Mouse (Mus musculus) inflammation-experienced regulatory T-cells, adult 6 months (primary cell): ENCODE data around the gene Fank1. TPM values are rescaled to one million over a fixed set of nuclear protein-coding genes. Genes with fewer than 3 reads are reported as not detected.

Source experiments
- ATAC-seq: one replicate; pipeline ENCODE4 v1.8.0; 2017
- polyA plus RNA-seq, 3 experiments: library from polyadenylated mRNA; unstranded; fragments of 100-300 nt; shearing (Covaris generic); gene quantifications; one replicate each; pipeline ENCODE4 v1.2.1; 2017

Gene Fank1
- polyA plus RNA-seq, 3 experiments from 2014 or later: not detected

GRCm38 (mm10) chr7:133908966-133909365 lies 132.3 kb downstream of the Fank1 start:
- no peak for ATAC-seq

- ATAC-seq: no peak
Observed at GRCm38 (mm10) chr7:133909833-133910375, 133.2 kb downstream of the Fank1 start.

GRCm38 (mm10) chr7:133911881-133912280 lies 135.2 kb downstream of the Fank1 start:
- ATAC-seq: no peak

GRCm38 (mm10) chr7:133916230-133916629 lies 139.6 kb downstream of the Fank1 start:
- ATAC-seq: no peak

- ATAC-seq: no peak
Observed at GRCm38 (mm10) chr7:133919306-133919705, 142.6 kb downstream of the Fank1 start.

GRCm38 (mm10) chr7:133919918-133920317 lies 143.3 kb downstream of the Fank1 start:
- ATAC-seq: no peak

GRCm38 (mm10) chr7:133920724-133921123 lies 144.1 kb downstream of the Fank1 start:
- ATAC-seq: no peak

- no peak for ATAC-seq
Observed at GRCm38 (mm10) chr7:133921291-133921690, 144.6 kb downstream of the Fank1 start.

GRCm38 (mm10) chr7:133923994-133924393 lies 147.3 kb downstream of the Fank1 start:
- no peak for ATAC-seq

- no peak for ATAC-seq
Observed at GRCm38 (mm10) chr7:133925771-133926170, 149.1 kb downstream of the Fank1 start.

GRCm38 (mm10) chr7:133928981-133929380 lies 152.3 kb downstream of the Fank1 start:
- ATAC-seq: no peak

Other genes with a start within 250 kb of the Fank1 start
- gene Tex36, start 174.7 kb upstream of the Fank1 start, polyA plus RNA-seq: not detected
- gene Edrf1, start 139.3 kb upstream of the Fank1 start, polyA plus RNA-seq: 10 to 100 TPM; 11.4 to 17.6 (median 15.3) TPM
- not detected for gene Mmp21, start 96.8 kb upstream of the Fank1 start, polyA plus RNA-seq
- 100 to 1,000 TPM; 169 to 206 (median 171) TPM for gene Bccip, start 67.5 kb upstream of the Fank1 start, polyA plus RNA-seq
- 10 to 100 TPM; 29.1 to 38.2 (median 37.8) TPM for gene Uros, start 66.8 kb upstream of the Fank1 start, polyA plus RNA-seq
- gene Dhx32, start 5.9 kb downstream of the Fank1 start, polyA plus RNA-seq: 1 to 10 TPM; 6.8 to 8.7 (median 8.5) TPM